Mouse (Mus musculus) CH12.LX (cell line): ENCODE measurements around the gene Fdps.

Source experiments
- CTCF ChIP-seq, 2 experiments: IDR thresholded peaks in 1 of 2; conservative IDR thresholded peaks in 1 of 2; 2 replicates each; pipeline ENCODE4 v1.5.1; 2011 to 2012; ENCODE audit warnings: low read depth in 2 of 2, low read length in 2 of 2, improper control_type of control experiment in 1 of 2, inconsistent platforms in 1 of 2, mild to moderate bottlenecking in 1 of 2, moderate library complexity in 1 of 2
- EP300 ChIP-seq: IDR thresholded peaks from 2 replicates; pipeline ENCODE4 v1.6.1; 2011; ENCODE audit warnings: low read length, improper control_type of control experiment
- POLR2AphosphoS2 ChIP-seq: IDR thresholded peaks from 2 replicates; pipeline ENCODE4 v1.6.1; 2011; ENCODE audit warnings: low read depth, low read length, improper control_type of control experiment

GRCm38 (mm10) chr3:89147979-89148311, 46.2 kb upstream of the Fdps start:
- TF ChIP-seq CTCF (conservative IDR thresholded peaks at IDR 0.05 in 1 of 2, IDR thresholded peaks at IDR 0.05 in 1 of 2; ENCODE audit: low read depth in 2 of 2, low read length in 2 of 2) (no peak), POLR2AphosphoS2 (no peak), EP300 (no peak)
